ENCODE assay signal across 7 mouse cellular contexts in the genomic region with DNA sequence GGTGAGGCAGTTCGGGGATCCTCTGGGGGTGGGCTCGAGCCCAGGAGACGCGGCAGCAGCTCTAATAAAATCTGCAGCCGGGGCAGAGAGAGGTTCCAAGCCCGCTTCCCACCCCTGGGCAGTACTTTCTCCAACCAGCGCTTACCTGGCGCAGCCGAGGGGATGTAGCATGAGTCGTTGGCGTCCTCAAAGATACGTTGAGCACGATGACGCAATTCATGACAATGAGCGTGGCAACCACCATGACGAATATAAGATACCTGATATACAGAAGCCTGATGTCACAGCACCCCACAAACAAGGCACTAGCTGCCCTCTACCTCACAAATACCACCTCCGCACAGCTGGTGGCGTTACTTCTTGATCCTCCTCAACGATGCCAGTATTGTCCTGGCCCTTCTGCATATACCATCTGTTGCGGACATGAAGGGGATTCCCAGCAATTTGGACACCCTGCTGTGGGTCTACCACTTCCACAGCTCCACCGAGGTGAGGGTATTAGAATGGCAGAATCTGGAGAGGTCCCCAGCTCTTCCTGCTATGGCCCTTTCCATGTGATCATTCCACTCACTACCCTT. TPM values are rescaled to one million over a fixed set of nuclear protein-coding genes. Genes with fewer than 3 reads are reported as not detected.
DNase-seq lines count a peak whose midpoint lies in the region; ATAC-seq lines count a peak whose summit lies in the region.

Gene 4930544D05Rik (plus strand): TSS at position 333 of the 578 bp plus-strand sequence.

- peak within 1 kb of the TSS; percentile 68 for H3K9ac ChIP-seq in lung, embryonic 16.5 days (ENCODE audit: low read length)
- H3K9ac ChIP-seq in embryonic facial prominence, embryonic 14.5 days (ENCODE audit: low read depth, low read length), result peak within 1 kb of the TSS; percentile 62
- H3K9ac ChIP-seq in intestine, embryonic 15.5 days, result peak within 1 kb of the TSS; percentile 54
- H3K9ac ChIP-seq in neural tube, embryonic 12.5 days, result 0 out of 2 replicates have a peak within 1 kb of the TSS, but pooled peaks have one; percentile 29

- 15% methylated on average over 21 of the region's 21 CpGs for WGBS in lung, embryonic 16.5 days
- WGBS in embryonic facial prominence, embryonic 14.5 days, result 20% methylated on average over 21 of the region's 21 CpGs
- 16% methylated on average over 21 of the region's 21 CpGs for WGBS in intestine, embryonic 15.5 days
- WGBS in neural tube, embryonic 12.5 days, result 15% methylated on average over 21 of the region's 21 CpGs

- no peak for DNase-seq in lung, postnatal 14 days
- DNase-seq in embryonic facial prominence, embryonic 14.5 days (ENCODE audit: low spot score), result no peak
- DNase-seq in cerebellum, adult 18-20 months, result no peak
- no peak for DNase-seq in adipocyte (ENCODE audit: low spot score)

- H3K27me3 ChIP-seq in lung, embryonic 16.5 days (ENCODE audit: control insufficient read depth, insufficient read depth, low read depth, low read length), result no peaks in the 10 kb centered on the region; the same call in 1 of the 2 replicates
- H3K27me3 ChIP-seq in embryonic facial prominence, embryonic 14.5 days (replicated peaks; ENCODE audit: control insufficient read depth, insufficient read depth, low read length), result no peaks in the 10 kb centered on the region
- H3K27me3 ChIP-seq in intestine, embryonic 15.5 days (replicated peaks), result no peaks in the 10 kb centered on the region
- peaks cover 13% of the 10 kb centered on the region; the same call in 1 of the 2 replicates for H3K27me3 ChIP-seq in neural tube, embryonic 12.5 days (replicated peaks)

- no peaks in the 10 kb centered on the region for H3K9me3 ChIP-seq in lung, embryonic 16.5 days (ENCODE audit: control insufficient read depth, low read length)
- H3K9me3 ChIP-seq in embryonic facial prominence, embryonic 14.5 days (ENCODE audit: control insufficient read depth, low read length), result no peaks in the 10 kb centered on the region
- H3K9me3 ChIP-seq in intestine, embryonic 15.5 days, result no peaks in the 10 kb centered on the region
- H3K9me3 ChIP-seq in neural tube, embryonic 12.5 days, result no peaks in the 10 kb centered on the region

- H3K4me1 ChIP-seq in lung, embryonic 16.5 days (replicated peaks; ENCODE audit: control insufficient read depth, insufficient read depth, low read length), result peaks cover 13% of the 10 kb centered on the region; the same call in 1 of the 2 replicates
- H3K4me1 ChIP-seq in embryonic facial prominence, embryonic 14.5 days (ENCODE audit: control insufficient read depth, insufficient read depth, low read length), result peaks cover 12% of the 10 kb centered on the region
- H3K4me1 ChIP-seq in intestine, embryonic 15.5 days (replicated peaks), result peaks cover 19% of the 10 kb centered on the region
- peaks cover 7% of the 10 kb centered on the region for H3K4me1 ChIP-seq in neural tube, embryonic 12.5 days

- peak within 1 kb of the TSS; percentile 14; the same call in 1 of the 2 replicates for H3K27ac ChIP-seq in lung, embryonic 16.5 days (ENCODE audit: low read length)
- H3K27ac ChIP-seq in embryonic facial prominence, embryonic 14.5 days (replicated peaks; ENCODE audit: low read depth, low read length), result peak within 1 kb of the TSS; percentile 65
- H3K27ac ChIP-seq in intestine, embryonic 15.5 days, result peak within 1 kb of the TSS; percentile 78
- H3K27ac ChIP-seq in neural tube, embryonic 12.5 days, result no peak within 1 kb of the TSS

- peaks cover 7% of the 10 kb centered on the region for H3K36me3 ChIP-seq in lung, embryonic 16.5 days (ENCODE audit: control insufficient read depth, insufficient read depth, low read length)
- peaks cover 29% of the 10 kb centered on the region for H3K36me3 ChIP-seq in embryonic facial prominence, embryonic 14.5 days (ENCODE audit: control insufficient read depth, insufficient read depth, low read length)
- H3K36me3 ChIP-seq in intestine, embryonic 15.5 days, result peaks cover 12% of the 10 kb centered on the region
- H3K36me3 ChIP-seq in neural tube, embryonic 12.5 days, result peaks cover 26% of the 10 kb centered on the region

- peak within 1 kb of the TSS; percentile 49 for H3K4me3 ChIP-seq in lung, embryonic 16.5 days (ENCODE audit: low read length)
- peak within 1 kb of the TSS; percentile 38 for H3K4me3 ChIP-seq in embryonic facial prominence, embryonic 14.5 days (ENCODE audit: low read depth, low read length)
- H3K4me3 ChIP-seq in intestine, embryonic 15.5 days (replicated peaks), result peak within 1 kb of the TSS; percentile 43
- peak within 1 kb of the TSS; percentile 8; the same call in 1 of the 2 replicates for H3K4me3 ChIP-seq in neural tube, embryonic 12.5 days

- peak; percentile 12; the same call in 1 of the 2 replicates for ATAC-seq in lung, embryonic 16.5 days (ENCODE audit: low read depth)
- no peak for ATAC-seq in embryonic facial prominence, embryonic 14.5 days (ENCODE audit: low read depth)
- peak; percentile 18; the same call in 1 of the 2 replicates for ATAC-seq in intestine, embryonic 15.5 days
- no peak for ATAC-seq in neural tube, embryonic 12.5 days (ENCODE audit: low FRiP score, low read depth)

- peak within 1 kb of the TSS; percentile 87 for H3K4me2 ChIP-seq in lung, embryonic 16.5 days (ENCODE audit: low read depth, low read length)
- peak within 1 kb of the TSS; percentile 78 for H3K4me2 ChIP-seq in embryonic facial prominence, embryonic 14.5 days (ENCODE audit: low read depth, low read length)
- peak within 1 kb of the TSS; percentile 94 for H3K4me2 ChIP-seq in intestine, embryonic 15.5 days (replicated peaks)
- H3K4me2 ChIP-seq in neural tube, embryonic 12.5 days (replicated peaks), result peak within 1 kb of the TSS; percentile 58

RNA-seq across cellular contexts. Expression of gene 4930544D05Rik, which starts in this region (rescaled TPM):
- polyA plus RNA-seq in lung, embryonic 16.5 days (2015; fragmentation: Nextera tagmentation; extraction: Ambion mirVana), result not detected in 2 replicates
- not detected in 2 replicates for polyA plus RNA-seq in embryonic facial prominence, embryonic 14.5 days (2014; fragmentation: Nextera tagmentation; extraction: Ambion mirVana)
- not detected in 2 replicates for polyA plus RNA-seq in intestine, embryonic 15.5 days (2015; fragmentation: Nextera tagmentation; extraction: Ambion mirVana)
- not detected in 2 replicates for polyA plus RNA-seq in neural tube, embryonic 12.5 days (2016; fragmentation: Nextera tagmentation; extraction: Ambion mirVana)

Comparison
In these comparisons a context has a peak if more than half of its experiments do, and no peak if none do; other contexts are left out.
1. Peak in ATAC-seq, H3K4me3 ChIP-seq, H3K27ac ChIP-seq, H3K9ac ChIP-seq and H3K4me2 ChIP-seq in lung, embryonic 16.5 days; RNA of the gene not detected or under 1 TPM.
2. Peak in ATAC-seq, H3K4me3 ChIP-seq, H3K27ac ChIP-seq, H3K9ac ChIP-seq and H3K4me2 ChIP-seq in intestine, embryonic 15.5 days; RNA of the gene not detected or under 1 TPM.